In the genomic region with DNA sequence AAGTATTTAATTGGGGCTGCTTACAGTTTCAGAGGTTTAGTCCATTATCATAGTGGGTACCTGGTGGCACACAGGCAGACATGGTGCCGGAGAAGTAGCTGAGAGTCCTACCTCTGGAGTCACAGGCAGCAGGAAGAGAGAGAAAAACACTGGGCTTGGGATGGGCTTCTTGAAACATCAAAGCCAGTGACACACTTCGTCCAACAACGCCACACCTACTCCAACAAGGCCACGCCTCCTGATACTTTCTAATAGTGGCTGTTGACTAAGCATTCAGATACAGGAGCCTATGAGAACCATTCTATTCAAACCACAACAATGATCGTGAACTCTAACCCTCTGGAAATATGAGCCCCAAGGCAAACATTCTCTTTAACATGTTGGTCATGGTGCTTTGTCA, we compare ENCODE assay signal across 35 mouse cellular contexts. TPM values are rescaled to one million over a fixed set of nuclear protein-coding genes. Genes with fewer than 3 reads are reported as not detected.
"Had no signal": no experiment of that assay in that cellular context is flagged by ENCODE, and none has a peak within 500 bp of the region (broad histone marks: within the 10 kb centered on the region; RNA-seq: fewer than 3 reads in every experiment).

No protein-coding gene starts in this region.

- DNase-seq: gastrocnemius, adult 2 months; gastrocnemius, postnatal 14 days; gastrocnemius, postnatal 36 days; heart, adult 18-20 months; heart, postnatal 10 days; heart, postnatal 36 days; kidney, adult 18-20 months; kidney, adult 8-10 months; kidney, postnatal 10 days; kidney, postnatal 4 days; left cerebral cortex, postnatal 4 days had no signal

- H3K27me3 ChIP-seq: heart, embryonic 12.5 days; hindbrain, embryonic 12.5 days; intestine, embryonic 15.5 days; limb, embryonic 13.5 days; limb, embryonic 15.5 days; liver, embryonic 12.5 days had no signal

- H3K9me3 ChIP-seq: heart, embryonic 10.5 days; heart, embryonic 12.5 days; hindbrain, embryonic 12.5 days; intestine, embryonic 15.5 days; limb, embryonic 13.5 days; limb, embryonic 15.5 days; liver, embryonic 12.5 days had no signal

- H3K36me3 ChIP-seq: heart, embryonic 10.5 days; heart, embryonic 12.5 days; hindbrain, embryonic 12.5 days; intestine, embryonic 15.5 days; limb, embryonic 13.5 days; limb, embryonic 15.5 days; liver, embryonic 12.5 days had no signal

- H3K4me1 ChIP-seq: heart, embryonic 12.5 days; hindbrain, embryonic 12.5 days; intestine, embryonic 15.5 days; limb, embryonic 13.5 days; limb, embryonic 15.5 days; liver, embryonic 12.5 days had no signal

- H3K4me3 ChIP-seq: gastrocnemius, adult 2 months; heart, embryonic 10.5 days; heart, embryonic 12.5 days; hindbrain, embryonic 12.5 days; intestine, embryonic 15.5 days; layer of hippocampus, adult 2 months; left cerebral cortex, adult 2 months; limb, embryonic 13.5 days; limb, embryonic 15.5 days; liver, embryonic 12.5 days had no signal

- H3K27ac ChIP-seq: gastrocnemius, adult 2 months; heart, embryonic 10.5 days; hindbrain, embryonic 12.5 days; hindbrain, embryonic 14.5 days; intestine, embryonic 15.5 days; layer of hippocampus, adult 2 months; left cerebral cortex, adult 2 months; limb, embryonic 13.5 days; limb, embryonic 15.5 days; liver, embryonic 12.5 days; liver, embryonic 14.5 days had no signal

RNA-seq across cellular contexts. Expression of gene Prss48, which starts 46.6 kb away (rescaled TPM):
- total RNA-seq: gastrocnemius, adult 2 months; gastrocnemius, postnatal 14 days; gastrocnemius, postnatal 36 days; heart, adult 18-20 months; heart, adult 8-10 months; heart, postnatal 10 days; heart, postnatal 36 days; hematopoietic stem cell, adult 5-6 weeks; layer of hippocampus, adult 2 months; layer of hippocampus, postnatal 10 days; layer of hippocampus, postnatal 25 days; left cerebral cortex, adult 2 months; left cerebral cortex, postnatal 10 days; left cerebral cortex, postnatal 25 days; left cerebral cortex, postnatal 4 days; liver, adult 2 months had no signal
- polyA plus RNA-seq: frontal cortex, adult 2 months; heart, embryonic 10.5 days; heart, embryonic 12.5 days; heart, embryonic 14.5 days; heart, embryonic 16.5 days; hindbrain, embryonic 12.5 days; hindbrain, embryonic 16.5 days; inflammation-experienced regulatory T-cells, adult 6 months; kidney, embryonic 14.5 days; limb, embryonic 13.5 days; limb, embryonic 15.5 days; liver, adult 2 months; liver, embryonic 12.5 days; liver, embryonic 14.5 days had no signal
